Mouse (Mus musculus): ENCODE data around the gene Rnf4. TPM values are rescaled to one million over a fixed set of nuclear protein-coding genes. Genes with fewer than 3 reads are reported as not detected.

The Rnf4 gene
- polyA plus RNA-seq (2016; fragmentation: Nextera tagmentation; extraction: Ambion mirVana) = 198 and 205 TPM in 2 replicates

DNA sequence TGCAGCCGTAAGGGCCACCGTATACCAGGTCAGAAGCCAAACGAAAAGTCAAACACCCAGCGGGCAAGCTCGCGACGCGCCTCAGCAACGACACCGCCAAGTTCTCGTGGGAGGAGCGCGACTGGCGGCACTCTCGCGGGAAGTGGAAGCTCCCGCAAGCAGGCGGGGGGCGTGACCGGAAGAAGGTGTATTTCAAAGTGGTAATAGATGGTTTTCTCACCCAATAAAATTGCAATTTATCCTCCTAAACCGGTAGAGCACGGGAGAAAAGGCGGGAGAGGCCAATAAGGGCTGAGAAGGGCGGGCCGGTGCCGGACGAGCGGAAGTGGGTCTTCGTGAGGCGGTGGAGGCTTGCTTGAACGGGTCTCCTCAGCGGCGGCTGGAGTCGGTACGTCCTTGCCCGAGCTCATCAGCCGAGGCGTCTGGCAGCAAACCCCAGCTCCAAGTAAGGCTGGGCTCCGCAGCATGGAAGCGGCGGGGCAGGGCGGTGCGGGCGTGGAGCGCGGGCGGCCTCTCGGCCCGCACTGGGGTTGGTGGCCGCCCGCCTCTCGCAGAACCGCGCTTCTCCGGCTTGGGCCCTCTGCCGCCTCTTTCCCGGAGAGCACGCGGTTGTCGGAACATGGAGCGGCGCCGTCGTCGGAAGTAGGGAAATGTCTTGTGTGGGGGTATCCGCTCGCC is at the start of gene Rnf4:
Gene Rnf4, plus strand, starts transcription at position 193 of the 678 bp plus-strand sequence.
- DNase-seq (ENCODE audit: low spot score) = peak; percentile 98
- no peaks in the 10 kb centered on the region for H3K27me3 ChIP-seq (replicated peaks; ENCODE audit: low read depth, poor library complexity, severe bottlenecking)
- peak within 1 kb of the TSS; percentile 99 for H3K27ac ChIP-seq (replicated peaks)
- peak within 1 kb of the TSS; percentile 97 for H3K4me3 ChIP-seq
- under 1% methylated on average over 67 of the region's 67 CpGs for WGBS
- peaks cover 24% of the 10 kb centered on the region for H3K36me3 ChIP-seq (replicated peaks)
- no peaks in the 10 kb centered on the region for H3K9me3 ChIP-seq
- peaks cover 20% of the 10 kb centered on the region for H3K4me1 ChIP-seq

DNA sequence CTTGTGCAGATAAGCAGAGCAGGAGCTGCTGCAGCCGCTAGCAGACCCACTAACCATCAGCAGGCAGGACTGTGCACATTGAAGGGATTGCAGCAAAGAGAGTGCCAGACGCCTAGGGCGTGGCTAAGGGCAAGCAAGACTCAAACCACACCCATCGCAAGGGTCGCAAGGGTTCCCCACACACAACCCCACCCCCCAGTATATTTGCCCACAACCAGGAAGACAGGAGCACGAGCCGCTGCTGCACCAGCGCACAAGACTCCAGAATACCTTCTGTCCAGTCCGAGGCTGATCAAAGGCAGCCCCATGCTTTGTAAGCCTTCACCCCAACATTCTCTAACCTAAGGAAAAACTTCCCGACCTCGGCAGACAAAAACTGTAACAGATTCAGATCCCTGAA is 49.6 kb upstream of the Rnf4 start:
- Histone ChIP-seq H3K27me3 (replicated peaks; ENCODE audit: low read depth, poor library complexity, severe bottlenecking) (peaks cover 92% of the 10 kb centered on the region), H3K4me3 (peak overlapping the region; percentile 67), H3K27ac (replicated peaks) (no peak overlapping the region), H3K36me3 (replicated peaks) (no peaks in the 10 kb centered on the region), H3K4me1 (peaks cover 47% of the 10 kb centered on the region), H3K9me3 (no peaks in the 10 kb centered on the region)
- peak; percentile 41 for DNase-seq (ENCODE audit: low spot score)
- WGBS = 2% methylated on average over 11 of the region's 11 CpGs

DNA sequence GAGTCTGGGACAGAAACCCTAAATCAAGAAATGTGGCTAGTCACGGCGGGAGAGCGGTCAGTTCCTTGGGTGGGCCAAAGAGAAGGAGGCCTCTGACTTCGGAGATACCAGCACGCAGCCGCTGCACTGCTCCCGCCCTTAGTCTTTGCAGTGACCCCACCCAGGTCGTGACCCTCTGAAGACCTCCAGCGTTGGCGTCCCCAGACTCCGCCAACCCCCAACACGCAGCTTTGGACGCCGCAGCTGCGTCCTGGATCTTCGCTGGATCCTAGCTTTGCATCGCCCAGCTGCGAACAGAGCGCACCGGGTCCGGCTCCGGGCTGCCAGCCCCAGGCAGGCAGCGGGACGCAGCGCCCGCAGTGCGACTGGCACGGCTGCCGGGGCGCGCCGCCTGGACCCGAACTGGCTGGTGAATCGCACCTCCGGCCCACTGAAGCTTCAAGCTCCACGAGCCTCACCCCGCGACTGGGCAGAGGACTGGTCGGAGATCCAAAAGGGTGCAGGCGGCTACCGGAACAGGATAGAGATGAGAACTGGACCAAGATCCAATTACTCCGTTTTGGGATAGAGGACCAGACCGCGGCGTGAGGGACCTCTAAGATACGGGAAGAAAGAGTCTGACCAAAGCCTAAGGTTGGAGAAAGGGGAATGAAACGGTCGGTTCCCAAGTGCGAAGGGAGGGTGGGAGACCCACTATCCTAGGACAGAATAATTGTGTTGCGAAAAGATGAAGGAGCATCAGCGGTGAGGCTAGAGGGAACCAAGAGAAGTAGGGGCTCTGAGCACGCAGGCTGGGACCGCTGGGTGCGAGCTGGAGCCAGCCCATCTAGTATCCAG is 48.9 kb upstream of the Rnf4 start:
- Histone ChIP-seq H3K27ac (replicated peaks) (no peak overlapping the region), H3K9me3 (no peaks in the 10 kb centered on the region), H3K4me3 (peak overlapping the region; percentile 67), H3K4me1 (peaks cover 47% of the 10 kb centered on the region), H3K27me3 (replicated peaks; ENCODE audit: low read depth, poor library complexity, severe bottlenecking) (peaks cover 91% of the 10 kb centered on the region), H3K36me3 (replicated peaks) (no peaks in the 10 kb centered on the region)
- peak; percentile 44 for DNase-seq (ENCODE audit: low spot score)
- WGBS = under 1% methylated on average over 54 of the region's 54 CpGs

DNA sequence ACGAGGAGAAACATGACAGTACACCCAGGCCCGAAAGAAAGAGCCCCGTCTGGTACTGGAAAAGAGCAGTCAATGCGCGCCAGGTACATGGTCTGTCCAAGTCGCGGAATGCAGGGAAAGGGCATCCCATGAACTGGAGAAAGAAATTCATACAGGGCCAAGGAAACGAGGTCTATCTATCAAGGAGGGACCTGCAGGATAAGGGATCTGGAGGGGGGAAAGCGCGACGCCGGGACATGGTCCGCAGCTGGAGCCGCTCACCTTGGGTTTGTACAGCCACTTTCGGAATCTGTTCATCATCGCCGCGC is 48.3 kb upstream of the Rnf4 start:
- peak overlapping the region; percentile 1; the same call in 1 of the 2 replicates for H3K27ac ChIP-seq (replicated peaks)
- H3K36me3 ChIP-seq (replicated peaks) = no peaks in the 10 kb centered on the region
- H3K4me1 ChIP-seq = peaks cover 42% of the 10 kb centered on the region
- no peak for DNase-seq (ENCODE audit: low spot score)
- 2% methylated on average over 18 of the region's 18 CpGs for WGBS
- peak overlapping the region; percentile 67 for H3K4me3 ChIP-seq
- H3K27me3 ChIP-seq (replicated peaks; ENCODE audit: low read depth, poor library complexity, severe bottlenecking) = peaks cover 85% of the 10 kb centered on the region
- no peaks in the 10 kb centered on the region for H3K9me3 ChIP-seq

- no peaks in the 10 kb centered on the region for H3K36me3 ChIP-seq (replicated peaks)
- DNase-seq (ENCODE audit: low spot score) = peak; percentile 92
- under 1% methylated on average over 83 of the region's 83 CpGs for WGBS
- peaks cover 80% of the 10 kb centered on the region for H3K27me3 ChIP-seq (replicated peaks; ENCODE audit: low read depth, poor library complexity, severe bottlenecking)
- peak within 1 kb of the TSS; percentile 1; the same call in 1 of the 2 replicates for H3K27ac ChIP-seq (replicated peaks)
- H3K9me3 ChIP-seq = no peaks in the 10 kb centered on the region
- H3K4me3 ChIP-seq = peak within 1 kb of the TSS; percentile 67
- H3K4me1 ChIP-seq = peaks cover 37% of the 10 kb centered on the region
Measured at GRCm38 (mm10) chr5:34288154-34288716, 47.9 kb upstream of the Rnf4 start, which contains the start of the genes Zfyve28 and Cfap99. Gene Zfyve28 (minus strand): TSS chr5:34288449. Gene Cfap99 (plus strand): TSS chr5:34288600.

DNA sequence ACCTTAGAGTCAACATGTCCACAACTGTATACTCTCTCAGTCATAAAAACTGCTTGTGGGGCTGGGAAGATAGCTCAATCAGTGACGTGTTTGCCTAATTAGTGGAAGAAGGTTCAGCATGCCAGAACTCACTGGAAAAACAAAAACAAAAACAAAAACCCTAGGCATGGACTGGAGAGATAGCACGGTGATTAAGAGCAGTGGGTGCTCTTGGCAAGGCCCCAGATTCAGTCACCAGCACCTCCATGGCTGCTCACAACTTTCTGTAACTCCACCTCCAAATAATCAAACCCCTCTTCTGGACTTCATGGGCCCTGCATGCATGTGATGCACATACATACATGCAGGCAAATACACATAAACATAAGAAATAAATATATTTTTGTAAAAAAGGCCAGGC is 46.8 kb upstream of the Rnf4 start:
- WGBS = 65% methylated on average over 2 of the region's 2 CpGs
- H3K4me3 ChIP-seq = no peak overlapping the region
- H3K27ac ChIP-seq (replicated peaks) = no peak overlapping the region
- DNase-seq (ENCODE audit: low spot score) = no peak
- H3K9me3 ChIP-seq = no peaks in the 10 kb centered on the region
- peaks cover 33% of the 10 kb centered on the region for H3K4me1 ChIP-seq
- H3K27me3 ChIP-seq (replicated peaks; ENCODE audit: low read depth, poor library complexity, severe bottlenecking) = peaks cover 70% of the 10 kb centered on the region
- no peaks in the 10 kb centered on the region for H3K36me3 ChIP-seq (replicated peaks)

DNA sequence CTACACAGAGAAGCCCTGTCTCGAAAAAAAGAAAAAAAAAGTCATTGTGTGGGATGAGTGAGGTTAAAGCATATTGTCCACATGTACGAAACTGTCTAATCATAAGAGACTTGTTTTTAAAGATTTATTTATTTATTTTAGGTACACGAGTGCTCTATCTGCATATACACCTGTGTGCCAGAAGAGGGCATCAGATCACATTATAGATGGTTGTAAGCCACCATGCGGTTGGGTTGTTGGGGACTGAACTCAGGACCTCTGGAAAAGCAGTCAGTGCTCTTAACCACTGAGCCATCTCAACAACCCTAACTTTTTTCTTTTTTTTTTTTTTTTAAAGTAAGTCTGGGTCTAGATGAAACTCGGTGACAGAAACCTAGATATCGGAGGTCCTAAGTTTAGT is 42.7 kb upstream of the Rnf4 start:
- Histone ChIP-seq H3K4me1 (peaks cover 11% of the 10 kb centered on the region), H3K27ac (replicated peaks) (no peak overlapping the region), H3K27me3 (replicated peaks; ENCODE audit: low read depth, poor library complexity, severe bottlenecking) (peaks cover 29% of the 10 kb centered on the region), H3K9me3 (no peaks in the 10 kb centered on the region), H3K36me3 (replicated peaks) (no peaks in the 10 kb centered on the region), H3K4me3 (no peak overlapping the region)
- WGBS = 81% methylated on average over 6 of the region's 6 CpGs
- DNase-seq (ENCODE audit: low spot score) = no peak

GRCm38 (mm10) chr5:34294696-34295095 is 41.4 kb upstream of the Rnf4 start:
- no peak for DNase-seq (ENCODE audit: low spot score)
- Histone ChIP-seq H3K27me3 (replicated peaks; ENCODE audit: low read depth, poor library complexity, severe bottlenecking) (peaks cover 16% of the 10 kb centered on the region), H3K4me1 (peaks cover 5% of the 10 kb centered on the region; the same call in 1 of the 2 replicates), H3K9me3 (no peaks in the 10 kb centered on the region), H3K4me3 (no peak overlapping the region), H3K36me3 (replicated peaks) (no peaks in the 10 kb centered on the region), H3K27ac (replicated peaks) (no peak overlapping the region)
- 41% methylated on average over 2 of the region's 2 CpGs for WGBS

GRCm38 (mm10) chr5:34295141-34295540 is 40.9 kb upstream of the Rnf4 start:
- WGBS = 84% methylated on average over 2 of the region's 2 CpGs
- Histone ChIP-seq H3K9me3 (no peaks in the 10 kb centered on the region), H3K4me3 (no peak overlapping the region), H3K27ac (replicated peaks) (no peak overlapping the region), H3K36me3 (replicated peaks) (no peaks in the 10 kb centered on the region), H3K27me3 (replicated peaks; ENCODE audit: low read depth, poor library complexity, severe bottlenecking) (peaks cover 11% of the 10 kb centered on the region), H3K4me1 (peaks cover 5% of the 10 kb centered on the region; the same call in 1 of the 2 replicates)
- no peak for DNase-seq (ENCODE audit: low spot score)

DNA sequence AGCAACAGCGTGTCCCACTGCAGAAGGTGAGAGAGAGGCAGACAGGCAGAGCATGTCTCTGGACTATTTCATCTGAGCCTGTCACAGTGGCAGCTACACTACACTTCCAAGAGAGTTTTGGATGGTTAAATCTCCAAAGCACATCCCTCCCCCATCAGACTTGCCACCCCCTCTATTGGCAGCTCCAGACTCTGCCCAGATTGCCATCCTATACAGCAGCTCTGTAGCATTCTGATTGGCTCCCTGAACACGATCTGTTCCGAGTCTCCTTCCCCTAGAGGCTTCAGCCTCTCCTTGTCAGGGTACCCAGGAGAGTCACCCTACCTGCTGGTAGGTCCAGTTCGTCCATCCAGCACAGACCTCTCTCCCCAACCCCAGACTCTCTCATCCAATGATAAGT is 38.0 kb upstream of the Rnf4 start:
- no peak for DNase-seq (ENCODE audit: low spot score)
- no peak overlapping the region for H3K4me3 ChIP-seq
- peaks cover 5% of the 10 kb centered on the region; the same call in 1 of the 2 replicates for H3K4me1 ChIP-seq
- no peaks in the 10 kb centered on the region for H3K36me3 ChIP-seq (replicated peaks)
- 55% methylated on average over 4 of the region's 4 CpGs for WGBS
- no peaks in the 10 kb centered on the region for H3K9me3 ChIP-seq
- H3K27ac ChIP-seq (replicated peaks) = no peak overlapping the region
- H3K27me3 ChIP-seq (replicated peaks; ENCODE audit: low read depth, poor library complexity, severe bottlenecking) = no peaks in the 10 kb centered on the region

DNA sequence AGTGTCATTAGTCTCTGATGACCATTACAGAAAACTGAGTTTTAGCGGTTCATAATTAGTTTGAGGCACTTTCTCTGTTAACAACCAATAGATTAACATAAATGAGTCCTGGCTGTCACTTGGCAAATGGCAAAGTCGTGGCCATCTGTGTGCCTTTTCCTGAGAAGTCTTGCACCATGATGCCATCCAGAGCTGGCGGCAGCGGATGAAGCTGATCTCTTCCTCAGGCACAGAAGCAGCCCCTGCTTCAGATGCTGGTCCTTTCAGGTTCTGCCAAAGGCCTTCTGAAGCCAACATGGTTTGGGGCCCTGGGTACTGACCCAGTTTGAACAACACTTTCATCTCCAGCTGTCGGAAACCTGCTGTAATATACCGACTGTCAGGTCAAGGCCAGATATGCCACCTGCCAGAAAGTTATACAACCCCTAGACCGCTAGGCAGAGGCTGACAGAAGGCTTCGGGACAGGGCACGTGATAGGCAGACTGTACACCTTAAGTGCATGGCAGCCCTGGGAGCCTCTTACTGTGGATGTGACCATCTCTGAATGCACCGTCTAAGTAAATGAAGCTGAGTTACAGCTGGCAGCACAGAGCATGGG is 37.1 kb upstream of the Rnf4 start:
- Histone ChIP-seq H3K4me1 (peaks cover 5% of the 10 kb centered on the region; the same call in 1 of the 2 replicates), H3K9me3 (no peaks in the 10 kb centered on the region), H3K27ac (replicated peaks) (no peak overlapping the region), H3K4me3 (no peak overlapping the region), H3K27me3 (replicated peaks; ENCODE audit: low read depth, poor library complexity, severe bottlenecking) (no peaks in the 10 kb centered on the region), H3K36me3 (replicated peaks) (no peaks in the 10 kb centered on the region)
- WGBS = 86% methylated on average over 10 of the region's 10 CpGs
- DNase-seq (ENCODE audit: low spot score) = no peak

DNA sequence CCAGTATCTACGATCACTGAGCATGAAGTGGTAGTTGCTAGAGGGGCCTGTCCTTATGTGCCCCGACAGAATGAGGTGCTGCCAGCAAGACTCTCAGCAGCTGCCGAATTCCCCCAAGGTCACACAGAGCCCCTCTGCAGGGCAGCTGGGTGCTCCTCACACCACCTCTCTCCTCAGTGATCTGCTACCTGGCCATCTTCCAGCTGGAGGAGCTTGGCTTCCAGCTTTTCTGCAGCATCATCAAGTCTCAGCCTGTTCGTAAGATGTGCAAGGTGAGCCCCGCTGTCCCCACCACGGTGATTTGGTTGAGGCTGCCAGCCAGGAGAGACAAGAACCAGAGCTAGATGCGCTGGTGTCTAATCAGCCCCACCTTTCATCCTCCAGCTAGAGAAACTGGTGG is 33.7 kb upstream of the Rnf4 start:
- WGBS = 81% methylated on average over 7 of the region's 7 CpGs

More for the DNA sequence above, 33.7 kb upstream of the Rnf4 start:
- H3K27me3 ChIP-seq (replicated peaks; ENCODE audit: low read depth, poor library complexity, severe bottlenecking) = no peaks in the 10 kb centered on the region
- no peaks in the 10 kb centered on the region for H3K9me3 ChIP-seq
- no peaks in the 10 kb centered on the region for H3K4me1 ChIP-seq
- no peak for DNase-seq (ENCODE audit: low spot score)
- H3K27ac ChIP-seq (replicated peaks) = no peak overlapping the region
- no peaks in the 10 kb centered on the region for H3K36me3 ChIP-seq (replicated peaks)
- no peak overlapping the region for H3K4me3 ChIP-seq

Data from embryonic facial prominence, embryonic 10.5 days (tissue).